In the genomic region with DNA sequence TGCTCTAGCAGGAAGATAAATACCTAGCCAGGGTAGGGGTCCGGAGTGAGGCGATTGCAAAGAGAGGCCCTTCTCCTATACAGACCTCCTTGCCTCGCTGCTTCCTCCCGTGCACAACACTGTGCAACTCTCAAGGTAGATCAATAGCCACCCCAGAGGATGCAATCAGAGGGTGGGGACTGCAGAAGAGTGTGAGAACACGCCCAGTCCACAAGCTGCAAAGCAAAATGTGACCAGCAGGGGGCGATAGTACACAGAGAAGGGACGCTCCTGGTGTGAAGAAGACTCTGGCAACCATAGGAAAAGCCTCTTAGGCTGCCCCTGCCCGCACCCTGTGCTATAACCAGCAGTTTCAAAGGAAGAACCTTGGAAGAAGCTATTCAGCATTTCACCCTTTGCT, we compare ENCODE assay signal across 8 mouse cellular contexts.
DNase-seq lines count a peak whose midpoint lies in the region; ATAC-seq and TF ChIP-seq lines count a peak whose summit lies in the region.

No protein-coding gene starts in this region.

- no peaks in the 10 kb centered on the region for H3K36me3 ChIP-seq in heart, embryonic 12.5 days
- H3K36me3 ChIP-seq in hindbrain, postnatal 0 days (ENCODE audit: insufficient read depth, low read length), result no peaks in the 10 kb centered on the region
- H3K36me3 ChIP-seq in midbrain, embryonic 12.5 days, result no peaks in the 10 kb centered on the region
- no peaks in the 10 kb centered on the region for H3K36me3 ChIP-seq in stomach, postnatal 0 days (ENCODE audit: control insufficient read depth, insufficient read depth, low read length)

- TF ChIP-seq EP300 in stomach, postnatal 0 days (optimal IDR thresholded peaks at IDR 0.05), result no peak

- 0 out of 2 replicates have a peak, but pooled peaks cover 4% of the 10 kb centered on the region for H3K9me3 ChIP-seq in heart, embryonic 12.5 days (replicated peaks)
- H3K9me3 ChIP-seq in hindbrain, postnatal 0 days (ENCODE audit: low read length), result no peaks in the 10 kb centered on the region
- H3K9me3 ChIP-seq in midbrain, embryonic 12.5 days, result no peaks in the 10 kb centered on the region
- H3K9me3 ChIP-seq in stomach, postnatal 0 days (ENCODE audit: control insufficient read depth, low read length), result no peaks in the 10 kb centered on the region

- H3K9ac ChIP-seq in heart, embryonic 12.5 days, result no peak overlapping the region
- H3K9ac ChIP-seq in hindbrain, postnatal 0 days (replicated peaks; ENCODE audit: low read length), result no peak overlapping the region
- no peak overlapping the region for H3K9ac ChIP-seq in midbrain, embryonic 12.5 days (replicated peaks)
- no peak overlapping the region for H3K9ac ChIP-seq in stomach, postnatal 0 days (ENCODE audit: low read length)

- no peak overlapping the region for H3K4me2 ChIP-seq in heart, embryonic 12.5 days
- no peak overlapping the region for H3K4me2 ChIP-seq in hindbrain, postnatal 0 days (ENCODE audit: low read depth, low read length)
- no peak overlapping the region for H3K4me2 ChIP-seq in midbrain, embryonic 12.5 days (replicated peaks)
- no peak overlapping the region for H3K4me2 ChIP-seq in stomach, postnatal 0 days (replicated peaks; ENCODE audit: low read depth)

- no peaks in the 10 kb centered on the region for H3K4me1 ChIP-seq in heart, embryonic 12.5 days (replicated peaks)
- no peaks in the 10 kb centered on the region for H3K4me1 ChIP-seq in hindbrain, postnatal 0 days (ENCODE audit: insufficient read depth, low read length)
- no peaks in the 10 kb centered on the region for H3K4me1 ChIP-seq in midbrain, embryonic 12.5 days
- no peaks in the 10 kb centered on the region for H3K4me1 ChIP-seq in stomach, postnatal 0 days (replicated peaks; ENCODE audit: control insufficient read depth, insufficient read depth)

- 46% methylated on average over 8 of the region's 8 CpGs for WGBS in heart, embryonic 12.5 days
- WGBS in hindbrain, postnatal 0 days, result 43% methylated on average over 8 of the region's 8 CpGs
- WGBS in midbrain, embryonic 12.5 days, result 33% methylated on average over 8 of the region's 8 CpGs
- WGBS in stomach, postnatal 0 days, result 45% methylated on average over 8 of the region's 8 CpGs

- ATAC-seq in heart, embryonic 12.5 days (ENCODE audit: insufficient number of reproducible peaks, low FRiP score), result no peak
- peak; percentile 77; the same call in 1 of the 2 replicates for ATAC-seq in hindbrain, postnatal 0 days
- ATAC-seq in midbrain, embryonic 12.5 days (ENCODE audit: low FRiP score, low read depth), result peak; percentile 84
- ATAC-seq in stomach, postnatal 0 days (ENCODE audit: low FRiP score, low TSS enrichment), result peak; percentile 32; the same call in 1 of the 2 replicates

- DNase-seq in heart, adult 18-20 months, result peak; percentile 14 to 78
- peak; percentile 30 for DNase-seq in cerebellum, adult 9-11 months
- peak; percentile 22 to 64 for DNase-seq in frontal cortex, postnatal 10 days (ENCODE audit: low spot score in 2 of 2)
- DNase-seq in hindbrain, postnatal 0 days (ENCODE audit: low spot score), result peak; percentile 75
- DNase-seq in left cerebral cortex, postnatal 10 days (ENCODE audit: extremely low spot score in 1 of 2, low spot score in 2 of 2), result peak; percentile 54 to 77
- DNase-seq in stomach, postnatal 0 days (ENCODE audit: low spot score), result peak; percentile 76

- intact Hi-C loops in left cerebral cortex, postnatal 10 days (cut with DNase I), result loop anchor here (2.0 to 5.0 kb wide), 2 partner anchors 81 to 192 kb away; no protein-coding TSS in a partner anchor

- H3K4me3 ChIP-seq in heart, embryonic 12.5 days, result no peak overlapping the region
- H3K4me3 ChIP-seq in hindbrain, postnatal 0 days (ENCODE audit: low read length), result no peak overlapping the region
- no peak overlapping the region for H3K4me3 ChIP-seq in midbrain, embryonic 12.5 days
- H3K4me3 ChIP-seq in stomach, postnatal 0 days (ENCODE audit: low read depth, low read length), result no peak overlapping the region

- no peaks in the 10 kb centered on the region for H3K27me3 ChIP-seq in heart, embryonic 12.5 days (replicated peaks)
- no peaks in the 10 kb centered on the region for H3K27me3 ChIP-seq in hindbrain, postnatal 0 days (ENCODE audit: insufficient read depth, low read length)
- no peaks in the 10 kb centered on the region for H3K27me3 ChIP-seq in midbrain, embryonic 12.5 days
- no peaks in the 10 kb centered on the region for H3K27me3 ChIP-seq in stomach, postnatal 0 days (ENCODE audit: control insufficient read depth, insufficient read depth, low read length)

- TF ChIP-seq CTCF in hindbrain, postnatal 0 days (IDR thresholded peaks at IDR 0.05; ENCODE audit: low read depth), result peak; percentile 84
- TF ChIP-seq CTCF in stomach, postnatal 0 days (IDR thresholded peaks at IDR 0.05; ENCODE audit: low read depth), result peak; percentile 85

- no peak overlapping the region for H3K27ac ChIP-seq in heart, embryonic 12.5 days (ENCODE audit: poor library complexity, severe bottlenecking)
- no peak overlapping the region for H3K27ac ChIP-seq in hindbrain, postnatal 0 days
- H3K27ac ChIP-seq in midbrain, embryonic 12.5 days (replicated peaks), result no peak overlapping the region
- no peak overlapping the region for H3K27ac ChIP-seq in stomach, postnatal 0 days (replicated peaks)
